Mouse (Mus musculus) kidney, embryonic 16.5 days (tissue): ENCODE results near the gene Pdia3. TPM values are rescaled to one million over a fixed set of nuclear protein-coding genes. Genes with fewer than 3 reads are reported as not detected.
"Not testable (repeated sequence)": the region's sequence is repeated elsewhere in the genome, so short reads cannot be mapped to it uniquely, and the experiment has no call there.

ENCODE experiments used
- ATAC-seq: fragments of 200-750 bp; cut with Nextera tagmentation; 2 replicates; pipeline ENCODE4 v1.8.0; 2017; ENCODE audit warnings: moderate TSS enrichment; ENCODE audit not compliant: low FRiP score, low TSS enrichment
- H3K27ac ChIP-seq: fragments of 300-500 bp; sonication (generic); 2 replicates; pipeline ENCODE4 v1.5.1; 2014; ENCODE audit warnings: low read length
- H3K27me3 ChIP-seq: fragments of 300-500 bp; sonication (generic); 2 replicates; pipeline ENCODE4 v1.6.1; 2014; ENCODE audit warnings: low read length, control low read depth, mixed read lengths; ENCODE audit not compliant: insufficient read depth
- H3K36me3 ChIP-seq: fragments of 300-500 bp; sonication (generic); 2 replicates; pipeline ENCODE4 v1.6.1; 2014; ENCODE audit warnings: low read length, control low read depth, mixed read lengths; ENCODE audit not compliant: insufficient read depth
- H3K4me1 ChIP-seq: fragments of 300-500 bp; sonication (generic); 2 replicates; pipeline ENCODE4 v1.6.1; 2014; ENCODE audit warnings: low read length, control low read depth, mixed read lengths; ENCODE audit not compliant: insufficient read depth
- H3K4me2 ChIP-seq: fragments of 300-500 bp; sonication (generic); replicated peaks from 2 replicates; pipeline ENCODE4 v1.6.1; 2014; ENCODE audit warnings: low read depth, low read length
- H3K4me3 ChIP-seq: fragments of 300-500 bp; sonication (generic); 2 replicates; pipeline ENCODE4 v1.5.1; 2014; ENCODE audit warnings: mild to moderate bottlenecking, low read length
- H3K9ac ChIP-seq: fragments of 300-500 bp; sonication (generic); replicated peaks from 2 replicates; pipeline ENCODE4 v1.6.1; 2014; ENCODE audit warnings: low read length
- H3K9me3 ChIP-seq: fragments of 300-500 bp; sonication (generic); 2 replicates; pipeline ENCODE4 v1.6.1; 2016; ENCODE audit warnings: low read length, control low read depth
- WGBS: fragments of 180-500 bp; shearing (Covaris S2); extraction: QIAGEN DNeasy Blood & Tissue Kit; methylation state at CpG from one replicate; pipeline ENCODE4 v1.1.7; 2014; 5-methylcytosine and 5-hydroxymethylcytosine counted together
- polyA plus RNA-seq: library from polyadenylated mRNA; unstranded; fragments of >200 nt; fragmentation: Nextera tagmentation; extraction: Ambion mirVana; gene quantifications from 2 replicates; pipeline ENCODE4 v1.2.1, GENCODE M21; 2015

Gene Pdia3
- polyA plus RNA-seq, result 838 and 877 TPM in 2 replicates

DNA sequence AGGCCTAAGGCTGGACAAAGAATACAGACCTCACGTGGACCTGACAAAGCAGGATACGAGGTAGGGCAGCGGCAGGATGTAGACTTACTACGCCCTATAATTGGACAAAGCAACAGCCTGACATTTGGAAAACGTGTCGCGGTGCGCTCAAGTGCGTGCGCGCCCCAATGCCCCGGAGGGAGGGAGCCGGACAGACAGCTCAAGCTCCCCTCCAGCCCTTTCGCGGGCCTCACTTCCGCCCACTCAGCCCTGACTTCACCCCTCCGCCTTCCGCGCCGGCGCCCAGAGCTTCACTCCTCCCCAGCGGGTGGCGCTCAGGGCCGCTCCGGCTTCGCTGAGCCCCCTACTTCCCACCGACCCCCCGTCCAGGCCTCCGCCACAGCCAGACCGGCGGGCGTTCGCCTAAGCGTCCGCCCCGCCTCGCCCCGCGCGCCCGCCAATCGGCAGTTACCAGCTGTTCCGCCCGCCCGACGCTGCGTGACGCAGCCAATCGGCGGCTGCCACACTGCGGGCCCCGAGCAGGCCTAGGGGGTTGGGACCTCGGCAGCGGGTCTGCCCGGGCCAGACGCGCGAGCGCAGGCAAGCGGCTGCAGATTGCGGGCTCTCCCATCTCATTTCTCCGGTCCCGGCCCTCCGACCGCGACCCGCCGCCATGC lies at the start of gene Pdia3, which contains the start of gene Catsper2:
TSS of gene Pdia3 (plus strand) at position 389 of the 656 bp plus-strand sequence.
TSS of gene Catsper2 (minus strand) at position 406 of the 656 bp plus-strand sequence.
- under 1% methylated on average over 59 of the region's 68 CpGs for WGBS
- H3K4me1 ChIP-seq, result peaks cover 31% of the 10 kb centered on the region
- peak within 1 kb of the TSS; percentile 98 for H3K27ac ChIP-seq
- H3K9me3 ChIP-seq, result no peaks in the 10 kb centered on the region
- H3K4me3 ChIP-seq, result peak within 1 kb of the TSS; percentile 95
- ATAC-seq, result peak; percentile 99
- H3K4me2 ChIP-seq, result peak within 1 kb of the TSS; percentile 74
- H3K9ac ChIP-seq, result peak within 1 kb of the TSS; percentile 99
- H3K27me3 ChIP-seq, result no peaks in the 10 kb centered on the region
- peaks cover 14% of the 10 kb centered on the region for H3K36me3 ChIP-seq

DNA sequence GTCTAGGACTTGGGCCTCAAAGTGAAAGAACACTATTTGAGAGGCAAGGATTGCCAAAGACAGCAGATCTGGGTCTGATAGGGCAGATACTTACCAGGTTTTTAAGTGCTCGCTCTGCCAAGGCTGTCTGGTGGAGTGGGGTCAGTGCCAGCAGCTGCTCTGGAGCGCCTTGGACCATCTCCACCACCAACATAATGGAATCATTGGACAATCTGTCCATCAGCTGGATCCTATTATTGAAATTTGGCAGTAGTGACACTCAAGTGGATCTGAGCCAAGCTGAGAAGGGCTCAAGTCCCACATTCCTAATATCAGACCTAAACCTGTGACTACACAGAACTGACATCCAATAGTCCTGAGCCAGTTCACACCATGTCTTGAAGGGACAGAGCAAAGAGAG lies 44.7 kb upstream of the Pdia3 start:
- H3K27me3 ChIP-seq, result no peaks in the 10 kb centered on the region
- no peaks in the 10 kb centered on the region for H3K4me1 ChIP-seq
- 96% methylated on average over 2 of the region's 2 CpGs for WGBS
- ATAC-seq, result no peak
- H3K4me2 ChIP-seq, result no peak overlapping the region
- H3K36me3 ChIP-seq, result no peaks in the 10 kb centered on the region
- H3K27ac ChIP-seq, result no peak overlapping the region
- H3K4me3 ChIP-seq, result no peak overlapping the region
- H3K9ac ChIP-seq, result no peak overlapping the region
- no peaks in the 10 kb centered on the region for H3K9me3 ChIP-seq

DNA sequence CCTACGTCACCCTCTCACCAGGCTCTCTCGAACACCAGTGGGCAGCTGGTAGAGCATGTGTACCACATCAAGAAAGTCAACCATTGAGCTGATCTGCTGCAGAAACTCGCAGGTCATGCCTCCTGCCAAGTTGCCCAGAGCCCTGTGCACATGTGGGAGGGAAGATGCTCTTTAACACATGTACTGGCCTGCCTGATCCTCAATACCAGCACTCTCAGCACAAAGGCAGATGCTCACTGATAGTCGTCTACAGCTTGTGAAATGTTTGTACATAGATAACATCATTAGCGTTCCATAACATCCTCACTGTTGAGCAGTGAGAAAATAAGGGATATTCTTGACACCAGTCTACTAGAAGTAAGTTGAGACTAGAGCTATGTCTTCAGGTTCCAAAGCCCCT lies 42.7 kb upstream of the Pdia3 start:
- H3K4me1 ChIP-seq, result no peaks in the 10 kb centered on the region
- H3K9ac ChIP-seq, result no peak overlapping the region
- H3K4me3 ChIP-seq, result no peak overlapping the region
- no peaks in the 10 kb centered on the region for H3K9me3 ChIP-seq
- 88% methylated on average over 5 of the region's 5 CpGs for WGBS
- no peak overlapping the region for H3K27ac ChIP-seq
- no peak for ATAC-seq
- no peak overlapping the region for H3K4me2 ChIP-seq
- no peaks in the 10 kb centered on the region for H3K27me3 ChIP-seq
- H3K36me3 ChIP-seq, result no peaks in the 10 kb centered on the region

DNA sequence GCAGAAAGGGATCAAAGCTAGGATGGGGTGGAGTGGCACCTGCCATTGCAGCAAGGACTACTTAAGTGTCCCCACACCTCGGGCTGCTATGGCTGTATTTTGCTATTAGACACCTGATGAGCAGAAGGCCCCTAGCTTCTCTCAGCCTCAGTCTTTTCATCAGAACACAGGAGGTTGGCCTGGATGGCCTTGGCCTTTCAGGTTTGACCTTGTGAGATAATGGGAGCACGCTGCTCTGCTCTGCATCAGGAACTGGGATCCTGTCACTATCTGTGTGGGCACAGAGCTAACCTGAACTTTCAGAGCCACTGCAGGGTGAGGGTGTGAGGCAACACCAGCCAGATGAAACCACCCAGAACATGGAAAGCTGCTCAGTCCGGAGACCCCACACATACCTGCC lies 41.3 kb upstream of the Pdia3 start:
- WGBS, result 67% methylated on average over 3 of the region's 3 CpGs
- ATAC-seq, result no peak
- no peak overlapping the region for H3K4me2 ChIP-seq
- H3K36me3 ChIP-seq, result no peaks in the 10 kb centered on the region
- H3K27me3 ChIP-seq, result no peaks in the 10 kb centered on the region
- no peaks in the 10 kb centered on the region for H3K4me1 ChIP-seq
- H3K9ac ChIP-seq, result no peak overlapping the region
- H3K4me3 ChIP-seq, result no peak overlapping the region
- H3K9me3 ChIP-seq, result no peaks in the 10 kb centered on the region
- H3K27ac ChIP-seq, result no peak overlapping the region

DNA sequence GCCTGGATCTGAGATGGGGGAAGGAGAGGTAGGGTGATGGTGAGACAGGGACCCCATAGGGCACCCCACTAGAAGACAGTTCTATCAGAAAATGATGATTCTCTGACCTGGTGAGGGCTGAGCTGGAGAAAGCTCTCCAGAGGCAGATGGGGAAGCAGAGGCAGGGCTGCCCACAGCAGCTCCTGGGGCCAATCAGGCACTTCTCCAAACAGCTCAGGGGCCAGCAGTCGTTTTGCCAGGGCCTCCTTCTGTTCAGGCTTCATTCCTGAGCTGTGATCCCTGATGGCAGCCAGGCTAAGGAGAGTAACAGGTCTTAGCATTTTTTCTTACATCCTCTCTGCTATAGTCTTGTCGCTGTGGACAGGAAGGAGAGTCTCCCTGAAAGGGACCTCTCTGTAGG lies 38.8 kb upstream of the Pdia3 start:
- no peak overlapping the region for H3K4me2 ChIP-seq
- no peaks in the 10 kb centered on the region for H3K9me3 ChIP-seq
- no peaks in the 10 kb centered on the region for H3K36me3 ChIP-seq
- no peak overlapping the region for H3K9ac ChIP-seq
- H3K4me1 ChIP-seq, result no peaks in the 10 kb centered on the region
- no peak for ATAC-seq
- H3K27ac ChIP-seq, result no peak overlapping the region
- no peak overlapping the region for H3K4me3 ChIP-seq
- 43% methylated on average over 2 of the region's 2 CpGs for WGBS
- H3K27me3 ChIP-seq, result no peaks in the 10 kb centered on the region

DNA sequence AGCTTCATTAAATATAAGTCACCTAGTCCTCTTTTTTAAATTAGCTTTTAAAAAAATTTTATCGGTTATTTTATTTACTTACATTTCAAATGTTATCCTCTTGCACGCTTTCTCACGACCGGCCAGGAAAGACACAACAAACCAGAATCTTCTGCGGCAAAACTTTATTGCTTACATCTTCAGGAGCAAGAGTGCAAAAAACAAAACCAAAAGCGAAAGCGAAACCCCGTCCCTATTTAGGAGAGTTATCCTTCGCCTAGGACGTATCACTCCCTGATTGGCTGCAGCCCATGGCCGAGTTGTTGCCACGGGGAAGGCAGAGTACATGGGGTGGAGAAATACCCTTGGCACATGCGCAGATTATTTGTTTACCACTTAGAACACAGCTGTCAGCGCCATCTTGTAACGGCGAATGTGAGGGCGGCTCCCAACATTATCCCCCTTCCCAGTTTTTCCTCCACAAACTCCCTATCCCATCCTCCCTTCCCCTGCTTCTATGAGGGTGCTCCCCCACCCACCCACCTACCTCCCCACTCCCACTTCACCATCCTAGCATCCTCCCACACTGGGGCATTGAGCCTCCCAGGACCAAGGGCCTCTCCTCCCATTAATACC lies 26.5 kb upstream of the Pdia3 start, which contains the start of gene Strc:
TSS of gene Strc (minus strand) at position 208 of the 615 bp plus-strand sequence.
- H3K9ac ChIP-seq, H3K4me3 ChIP-seq, H3K36me3 ChIP-seq, H3K9me3 ChIP-seq, H3K4me1 ChIP-seq, H3K27me3 ChIP-seq, ATAC-seq, H3K27ac ChIP-seq, H3K4me2 ChIP-seq: not testable (repeated sequence)
- 96% methylated on average over 15 of the region's 17 CpGs for WGBS

DNA sequence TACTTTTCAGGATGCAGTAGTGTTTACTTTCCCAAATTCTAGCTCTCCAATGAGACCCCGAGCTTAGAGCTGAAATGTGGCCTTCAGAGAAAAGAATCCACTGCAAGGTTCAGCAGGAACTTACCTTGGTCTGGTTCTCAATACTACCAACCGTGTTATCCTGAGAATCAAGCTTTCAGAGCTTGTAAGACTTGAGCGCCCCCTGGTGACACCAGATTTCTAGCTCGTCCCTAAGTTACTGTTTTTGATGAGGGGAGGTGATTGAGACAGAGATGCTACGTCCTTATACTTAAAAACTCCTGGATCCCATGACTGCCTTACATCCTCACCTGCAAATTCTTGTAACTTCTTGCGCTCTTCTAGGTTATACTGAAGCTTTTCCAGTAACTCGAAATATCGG lies 17.0 kb upstream of the Pdia3 start:
- WGBS, result 17% methylated on average over 8 of the region's 8 CpGs
- H3K27ac ChIP-seq, result no peak overlapping the region
- no peaks in the 10 kb centered on the region for H3K4me1 ChIP-seq
- no peak overlapping the region for H3K9ac ChIP-seq
- H3K4me2 ChIP-seq, result no peak overlapping the region
- ATAC-seq, result no peak
- no peaks in the 10 kb centered on the region for H3K27me3 ChIP-seq
- no peaks in the 10 kb centered on the region for H3K36me3 ChIP-seq
- no peaks in the 10 kb centered on the region for H3K9me3 ChIP-seq
- H3K4me3 ChIP-seq, result no peak overlapping the region

DNA sequence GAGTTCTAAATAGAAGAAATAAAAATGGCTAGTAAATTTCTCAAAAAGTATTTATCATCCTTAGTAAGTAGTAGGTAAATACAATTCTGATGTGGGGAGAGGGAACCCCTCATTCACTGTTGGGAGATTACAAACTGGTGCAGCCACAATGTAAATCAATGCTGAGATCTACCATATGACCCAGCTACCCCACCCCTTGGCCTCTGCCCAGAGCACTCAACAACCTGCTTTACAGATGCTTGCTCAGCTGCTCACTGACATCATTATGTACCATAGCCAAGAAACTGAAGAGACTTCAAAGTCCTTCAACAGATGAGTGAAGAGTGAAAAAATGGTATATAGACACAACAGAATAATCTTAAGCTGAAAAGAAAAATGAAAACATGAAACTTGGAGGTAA lies 10.3 kb upstream of the Pdia3 start:
- Histone ChIP-seq H3K36me3 (no peaks in the 10 kb centered on the region), H3K4me3 (no peak overlapping the region), H3K27ac (no peak overlapping the region), H3K9ac (no peak overlapping the region), H3K4me1 (no peaks in the 10 kb centered on the region), H3K4me2 (no peak overlapping the region), H3K9me3 (no peaks in the 10 kb centered on the region), H3K27me3 (no peaks in the 10 kb centered on the region)
- ATAC-seq, result no peak

DNA sequence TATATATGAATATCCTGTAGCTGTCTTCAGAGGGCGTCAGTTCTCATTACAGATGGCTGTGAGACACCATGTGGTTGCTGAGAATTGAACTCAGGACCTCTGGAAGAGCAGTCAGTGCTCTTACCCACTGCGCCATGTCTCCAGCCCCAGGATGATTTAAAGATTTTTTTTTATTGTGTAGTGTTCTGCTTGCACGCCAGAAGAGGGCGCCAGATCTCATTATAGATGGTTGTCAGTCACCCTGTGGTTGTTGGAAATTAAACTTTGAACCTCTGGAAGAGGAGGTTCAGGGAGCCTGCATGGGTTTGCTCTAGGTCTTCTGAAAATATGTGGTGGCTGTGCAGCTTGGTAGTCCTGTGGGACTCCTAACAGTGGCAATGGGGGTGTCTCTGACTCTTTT lies 5.4 kb upstream of the Pdia3 start:
- ATAC-seq, result no peak
- H3K36me3 ChIP-seq, result no peaks in the 10 kb centered on the region
- 34% methylated on average over 4 of the region's 4 CpGs for WGBS
- no peak overlapping the region for H3K9ac ChIP-seq
- H3K4me1 ChIP-seq, result 0 out of 2 replicates have a peak, but pooled peaks cover 8% of the 10 kb centered on the region
- no peak overlapping the region for H3K4me2 ChIP-seq
- no peak overlapping the region for H3K4me3 ChIP-seq
- no peaks in the 10 kb centered on the region for H3K9me3 ChIP-seq
- H3K27me3 ChIP-seq, result no peaks in the 10 kb centered on the region
- H3K27ac ChIP-seq, result no peak overlapping the region

DNA sequence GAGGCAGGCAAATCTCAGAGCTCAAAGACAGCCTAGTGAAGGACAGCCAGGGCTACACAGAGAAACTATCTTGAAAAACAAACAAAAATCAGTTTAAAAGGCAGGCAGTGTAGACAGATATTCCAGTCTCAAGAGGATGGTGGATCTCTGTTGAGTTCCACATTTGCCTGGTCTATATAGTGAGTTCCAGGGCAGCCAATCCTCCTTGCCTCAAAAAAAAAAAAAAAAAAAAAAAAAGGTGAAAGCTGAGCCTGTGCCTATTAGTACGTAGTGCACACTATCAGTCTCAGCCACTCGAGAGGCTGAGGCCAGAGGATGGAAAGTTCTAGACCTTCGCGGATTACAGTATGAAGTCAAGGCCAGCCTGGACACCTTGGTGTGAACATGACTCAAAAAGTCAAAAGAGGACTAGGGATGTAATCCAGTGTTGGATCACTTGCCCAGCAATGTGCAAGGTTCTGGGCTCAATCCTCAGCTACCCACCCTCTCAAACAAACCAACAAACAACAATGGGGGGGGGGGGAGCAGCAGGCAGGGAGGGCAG lies 660 bp upstream of the Pdia3 start:
- Histone ChIP-seq H3K36me3 (peaks cover 10% of the 10 kb centered on the region), H3K27me3 (no peaks in the 10 kb centered on the region), H3K4me1 (peaks cover 31% of the 10 kb centered on the region), H3K27ac (peak overlapping the region; percentile 98), H3K9me3 (no peaks in the 10 kb centered on the region), H3K4me3 (peak overlapping the region; percentile 95), H3K9ac (peak overlapping the region; percentile 82), H3K4me2 (peak overlapping the region; percentile 74)
- ATAC-seq, result no peak; the same call in 1 of the 2 replicates
- WGBS, result 17% methylated on average over 4 of the region's 4 CpGs
